Mouse (Mus musculus): ENCODE measurements around the gene Ndufs1. TPM values are rescaled to one million over a fixed set of nuclear protein-coding genes. Genes with fewer than 3 reads are reported as not detected.
"Not testable (repeated sequence)": the region's sequence is repeated elsewhere in the genome, so short reads cannot be mapped to it uniquely, and the experiment has no call there.

The Ndufs1 gene
- polyA plus RNA-seq, 1 experiment: not detected

GRCm38 (mm10) chr1:63180122-63180521 lies 3.5 kb upstream of the Ndufs1 start:
- TF ChIP-seq POLR2A (IDR thresholded peaks at IDR 0.05; ENCODE audit: insufficient read depth, low read depth, low read length) (no peak), CTCF (IDR thresholded peaks at IDR 0.05; ENCODE audit: insufficient read depth, low read depth, low read length) (no peak)
- peaks cover 3% of the 10 kb centered on the region for H3K4me1 ChIP-seq (ENCODE audit: control insufficient read depth, insufficient read depth, low read length)
- no peak overlapping the region for H3K27ac ChIP-seq (ENCODE audit: insufficient read depth, low read depth, low read length)
- 93% methylated on average over 4 of the region's 4 CpGs for WGBS
- H3K4me3 ChIP-seq (ENCODE audit: insufficient read depth, low read depth, low read length): no peak overlapping the region

- H3K27ac ChIP-seq (ENCODE audit: insufficient read depth, low read depth, low read length): no peak overlapping the region
- no peak overlapping the region for H3K4me3 ChIP-seq (ENCODE audit: insufficient read depth, low read depth, low read length)
- WGBS: 78% methylated on average over 3 of the region's 3 CpGs
- TF ChIP-seq POLR2A (IDR thresholded peaks at IDR 0.05; ENCODE audit: insufficient read depth, low read depth, low read length): no peak
- TF ChIP-seq CTCF (IDR thresholded peaks at IDR 0.05; ENCODE audit: insufficient read depth, low read depth, low read length): no peak
- H3K4me1 ChIP-seq (ENCODE audit: control insufficient read depth, insufficient read depth, low read length): peaks cover 3% of the 10 kb centered on the region
Observed at GRCm38 (mm10) chr1:63178308-63178707, 1.7 kb upstream of the Ndufs1 start.

GRCm38 (mm10) chr1:63176259-63176603 lies 402 bp downstream of the Ndufs1 start:
- TF ChIP-seq POLR2A (IDR thresholded peaks at IDR 0.05; ENCODE audit: insufficient read depth, low read depth, low read length) (peak; percentile 70; the same call in 1 of the 2 replicates), CTCF (IDR thresholded peaks at IDR 0.05; ENCODE audit: insufficient read depth, low read depth, low read length) (no peak)
- Histone ChIP-seq H3K4me3 (ENCODE audit: insufficient read depth, low read depth, low read length) (peak overlapping the region; percentile 77), H3K4me1 (ENCODE audit: control insufficient read depth, insufficient read depth, low read length) (peaks cover 3% of the 10 kb centered on the region), H3K27ac (ENCODE audit: insufficient read depth, low read depth, low read length) (peak overlapping the region; percentile 68)
- WGBS: 2% methylated on average over 14 of the region's 14 CpGs

- Histone ChIP-seq H3K4me3 (ENCODE audit: insufficient read depth, low read depth, low read length) (peak overlapping the region; percentile 77), H3K4me1 (ENCODE audit: control insufficient read depth, insufficient read depth, low read length) (peaks cover 3% of the 10 kb centered on the region), H3K27ac (ENCODE audit: insufficient read depth, low read depth, low read length) (peak overlapping the region; percentile 68; the same call in 1 of the 2 replicates)
- WGBS: 9% methylated on average over 11 of the region's 11 CpGs
- TF ChIP-seq CTCF (IDR thresholded peaks at IDR 0.05; ENCODE audit: insufficient read depth, low read depth, low read length): no peak
- no peak for TF ChIP-seq POLR2A (IDR thresholded peaks at IDR 0.05; ENCODE audit: insufficient read depth, low read depth, low read length)
Observed at GRCm38 (mm10) chr1:63175853-63176252, 780 bp downstream of the Ndufs1 start.

- Histone ChIP-seq H3K4me1 (ENCODE audit: control insufficient read depth, insufficient read depth, low read length) (no peaks in the 10 kb centered on the region), H3K4me3 (ENCODE audit: insufficient read depth, low read depth, low read length) (no peak overlapping the region), H3K27ac (ENCODE audit: insufficient read depth, low read depth, low read length) (no peak overlapping the region)
- TF ChIP-seq CTCF (IDR thresholded peaks at IDR 0.05; ENCODE audit: insufficient read depth, low read depth, low read length) (no peak), POLR2A (IDR thresholded peaks at IDR 0.05; ENCODE audit: insufficient read depth, low read depth, low read length) (no peak)
- 79% methylated on average over 2 of the region's 2 CpGs for WGBS
Observed at GRCm38 (mm10) chr1:63168638-63169037, 8.0 kb downstream of the Ndufs1 start.

- no peak overlapping the region for H3K27ac ChIP-seq (ENCODE audit: insufficient read depth, low read depth, low read length)
- 96% methylated on average over 13 of the region's 13 CpGs for WGBS
- H3K4me3 ChIP-seq (ENCODE audit: insufficient read depth, low read depth, low read length): no peak overlapping the region
- no peak for TF ChIP-seq POLR2A (IDR thresholded peaks at IDR 0.05; ENCODE audit: insufficient read depth, low read depth, low read length)
- no peak for TF ChIP-seq CTCF (IDR thresholded peaks at IDR 0.05; ENCODE audit: insufficient read depth, low read depth, low read length)
- H3K4me1 ChIP-seq (ENCODE audit: control insufficient read depth, insufficient read depth, low read length): no peaks in the 10 kb centered on the region
Observed at GRCm38 (mm10) chr1:63140231-63140630, 36.4 kb downstream of the Ndufs1 start.

GRCm38 (mm10) chr1:63138586-63138985 lies 38.0 kb downstream of the Ndufs1 start:
- WGBS: 97% methylated on average over 1 of the region's 1 CpGs
- not testable (repeated sequence) for H3K27ac ChIP-seq (ENCODE audit: insufficient read depth, low read depth, low read length); H3K4me3 ChIP-seq (ENCODE audit: insufficient read depth, low read depth, low read length); H3K4me1 ChIP-seq (ENCODE audit: control insufficient read depth, insufficient read depth, low read length)

- Histone ChIP-seq H3K27ac (ENCODE audit: insufficient read depth, low read depth, low read length) (no peak overlapping the region), H3K4me3 (ENCODE audit: insufficient read depth, low read depth, low read length) (no peak overlapping the region), H3K4me1 (ENCODE audit: control insufficient read depth, insufficient read depth, low read length) (no peaks in the 10 kb centered on the region)
- TF ChIP-seq CTCF (IDR thresholded peaks at IDR 0.05; ENCODE audit: insufficient read depth, low read depth, low read length): no peak
- TF ChIP-seq POLR2A (IDR thresholded peaks at IDR 0.05; ENCODE audit: insufficient read depth, low read depth, low read length): no peak
- 71% methylated on average over 2 of the region's 2 CpGs for WGBS
Observed at GRCm38 (mm10) chr1:63137971-63138370, 38.7 kb downstream of the Ndufs1 start.

- no peak overlapping the region for H3K27ac ChIP-seq (ENCODE audit: insufficient read depth, low read depth, low read length)
- H3K4me1 ChIP-seq (ENCODE audit: control insufficient read depth, insufficient read depth, low read length): no peaks in the 10 kb centered on the region; the same call in 1 of the 2 replicates
- WGBS: 86% methylated on average over 3 of the region's 3 CpGs
- TF ChIP-seq POLR2A (IDR thresholded peaks at IDR 0.05; ENCODE audit: insufficient read depth, low read depth, low read length) (no peak), CTCF (IDR thresholded peaks at IDR 0.05; ENCODE audit: insufficient read depth, low read depth, low read length) (no peak)
- H3K4me3 ChIP-seq (ENCODE audit: insufficient read depth, low read depth, low read length): no peak overlapping the region
Observed at GRCm38 (mm10) chr1:63134530-63134929, 42.1 kb downstream of the Ndufs1 start.

- Histone ChIP-seq H3K27ac (ENCODE audit: insufficient read depth, low read depth, low read length) (no peak overlapping the region), H3K4me1 (ENCODE audit: control insufficient read depth, insufficient read depth, low read length) (no peaks in the 10 kb centered on the region; the same call in 1 of the 2 replicates), H3K4me3 (ENCODE audit: insufficient read depth, low read depth, low read length) (no peak overlapping the region)
- no peak for TF ChIP-seq POLR2A (IDR thresholded peaks at IDR 0.05; ENCODE audit: insufficient read depth, low read depth, low read length)
- no peak for TF ChIP-seq CTCF (IDR thresholded peaks at IDR 0.05; ENCODE audit: insufficient read depth, low read depth, low read length)
- 92% methylated on average over 11 of the region's 11 CpGs for WGBS
Observed at GRCm38 (mm10) chr1:63131766-63132165, 44.9 kb downstream of the Ndufs1 start.
